Mouse (Mus musculus) hindbrain, embryonic 11.5 days (tissue): Measurements from ENCODE around the gene Sertad4. TPM values are rescaled to one million over a fixed set of nuclear protein-coding genes. Genes with fewer than 3 reads are reported as not detected.

Experiments
- ATAC-seq: fragments of 200-750 bp; cut with Nextera tagmentation; 2 replicates; pipeline ENCODE4 v1.8.0; 2017; ENCODE audit warnings: mild to moderate bottlenecking, moderate TSS enrichment, moderate library complexity; ENCODE audit not compliant: low FRiP score
- DNase-seq: peaks from one replicate; pipeline ENCODE4 v3.0.0-alpha.2; 2015; ENCODE audit warnings: low spot score
- H3K27ac ChIP-seq: fragments of 300-500 bp; sonication (generic); 2 replicates; pipeline ENCODE4 v1.5.1; 2014; ENCODE audit warnings: mild to moderate bottlenecking, low read depth, low read length
- H3K27me3 ChIP-seq: fragments of 300-500 bp; sonication (generic); 2 replicates; pipeline ENCODE4 v1.6.1; 2014; ENCODE audit warnings: mild to moderate bottlenecking, low read length, moderate library complexity, mixed read lengths; ENCODE audit not compliant: control insufficient read depth, insufficient read depth
- H3K36me3 ChIP-seq: fragments of 300-500 bp; sonication (generic); 2 replicates; pipeline ENCODE4 v1.6.1; 2014; ENCODE audit warnings: mild to moderate bottlenecking, low read length, moderate library complexity, mixed read lengths; ENCODE audit not compliant: control insufficient read depth, insufficient read depth
- H3K4me1 ChIP-seq: fragments of 300-500 bp; sonication (generic); replicated peaks from 2 replicates; pipeline ENCODE4 v1.6.1; 2014; ENCODE audit warnings: low read length, mixed read lengths; ENCODE audit not compliant: control insufficient read depth, insufficient read depth
- H3K4me2 ChIP-seq: fragments of 300-500 bp; sonication (generic); replicated peaks from 2 replicates; pipeline ENCODE4 v1.6.1; 2014; ENCODE audit warnings: mild to moderate bottlenecking, low read depth, low read length
- H3K4me3 ChIP-seq: fragments of 300-500 bp; sonication (generic); 2 replicates; pipeline ENCODE4 v1.5.1; 2014; ENCODE audit warnings: low read depth, low read length
- H3K9ac ChIP-seq: fragments of 300-500 bp; sonication (generic); 2 replicates; pipeline ENCODE4 v1.6.1; 2014; ENCODE audit warnings: low read depth, low read length
- H3K9me3 ChIP-seq: fragments of 300-500 bp; sonication (generic); 2 replicates; pipeline ENCODE4 v1.6.1; 2016; ENCODE audit warnings: low read length; ENCODE audit not compliant: control insufficient read depth
- WGBS: fragments of 180-500 bp; shearing (Covaris S2); extraction: QIAGEN DNeasy Blood & Tissue Kit; methylation state at CpG from one replicate; pipeline ENCODE4 v1.1.7; 2014; 5-methylcytosine and 5-hydroxymethylcytosine counted together
- polyA plus RNA-seq: library from polyadenylated mRNA; unstranded; fragments of >200 nt; fragmentation: Nextera tagmentation; extraction: Ambion mirVana; gene quantifications from 2 replicates; pipeline ENCODE4 v1.2.1, GENCODE M21; 2014

Gene Sertad4
- polyA plus RNA-seq, 1 experiment from 2014 or later: 21.3 TPM

DNA sequence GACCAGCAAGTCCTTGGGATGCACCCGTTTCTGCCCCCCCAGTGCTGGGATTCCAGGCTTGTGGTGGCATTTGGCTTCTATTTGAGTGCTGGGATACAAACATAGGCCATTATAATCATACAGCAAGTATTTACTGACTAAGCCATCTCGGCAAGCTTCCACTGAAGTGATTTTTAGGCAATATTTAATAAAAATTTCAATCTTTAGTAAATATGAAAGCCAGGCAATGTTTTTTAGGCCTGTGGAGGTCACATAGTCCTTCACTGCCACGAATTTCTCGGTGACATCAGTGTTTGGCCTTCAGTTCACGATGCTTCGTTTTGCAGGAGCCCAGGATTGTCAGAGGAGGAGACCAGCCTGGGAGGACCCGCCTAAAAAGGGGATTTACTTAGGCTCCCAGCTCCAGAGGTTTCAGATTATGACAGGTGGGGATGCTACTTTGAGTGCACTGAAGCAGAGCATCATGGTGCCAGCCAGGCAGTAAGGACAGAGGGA lies 23.6 kb upstream of the Sertad4 start:
- Histone ChIP-seq H3K9ac (no peak overlapping the region), H3K27me3 (no peaks in the 10 kb centered on the region), H3K4me3 (no peak overlapping the region), H3K27ac (no peak overlapping the region), H3K9me3 (no peaks in the 10 kb centered on the region), H3K4me1 (no peaks in the 10 kb centered on the region), H3K4me2 (no peak overlapping the region), H3K36me3 (no peaks in the 10 kb centered on the region)
- DNase-seq (no peak), ATAC-seq (no peak)
- WGBS: 81% methylated on average over 7 of the region's 7 CpGs

DNA sequence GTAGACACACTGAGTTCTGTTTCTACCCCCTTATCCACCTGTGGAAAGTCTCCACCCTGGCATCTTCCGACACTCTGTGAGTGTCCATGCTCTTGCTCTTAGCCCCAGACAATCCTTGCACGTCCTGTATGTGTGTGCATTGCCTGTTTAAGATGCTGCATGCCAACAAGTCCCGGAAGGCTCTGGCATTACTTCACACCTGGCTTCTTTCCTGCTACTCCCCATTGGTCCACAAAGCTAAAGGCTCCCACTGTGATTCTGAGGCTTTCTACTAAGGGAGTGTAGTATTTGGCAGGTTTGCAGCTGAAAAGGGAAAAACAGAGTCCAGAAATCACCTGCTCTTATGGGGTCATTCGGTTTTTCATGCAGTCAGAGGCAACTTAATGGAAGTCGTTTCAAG lies 17.3 kb upstream of the Sertad4 start:
- no peaks in the 10 kb centered on the region for H3K4me1 ChIP-seq
- no peaks in the 10 kb centered on the region for H3K27me3 ChIP-seq
- WGBS: 79% methylated on average over 5 of the region's 5 CpGs
- DNase-seq (no peak), ATAC-seq (no peak)
- no peak overlapping the region for H3K9ac ChIP-seq
- no peaks in the 10 kb centered on the region for H3K36me3 ChIP-seq
- no peak overlapping the region for H3K4me2 ChIP-seq
- H3K27ac ChIP-seq: no peak overlapping the region
- no peak overlapping the region for H3K4me3 ChIP-seq
- no peaks in the 10 kb centered on the region for H3K9me3 ChIP-seq

DNA sequence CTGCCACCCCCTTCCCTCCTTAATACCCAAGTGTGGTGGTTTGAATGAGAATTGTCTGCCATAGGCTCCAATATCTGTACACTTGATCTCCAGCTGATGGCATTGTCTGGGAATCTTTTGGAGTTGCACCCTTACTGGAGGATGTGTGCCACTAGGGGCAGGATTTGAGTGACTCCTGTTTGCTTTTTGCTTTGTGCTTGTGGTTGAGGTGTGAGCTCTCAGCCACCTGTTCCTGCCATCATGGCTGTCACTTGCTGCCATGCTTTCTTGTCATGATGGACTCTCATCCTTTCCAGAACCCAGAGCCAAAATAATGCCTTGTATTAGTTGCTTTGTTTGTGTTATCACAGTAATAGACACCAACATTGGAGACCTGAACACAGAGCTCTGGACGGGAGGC lies 14.2 kb upstream of the Sertad4 start:
- no peaks in the 10 kb centered on the region for H3K36me3 ChIP-seq
- H3K4me2 ChIP-seq: no peak overlapping the region
- H3K27me3 ChIP-seq: no peaks in the 10 kb centered on the region
- no peak overlapping the region for H3K4me3 ChIP-seq
- no peaks in the 10 kb centered on the region for H3K9me3 ChIP-seq
- DNase-seq (no peak), ATAC-seq (no peak)
- H3K9ac ChIP-seq: no peak overlapping the region
- no peaks in the 10 kb centered on the region for H3K4me1 ChIP-seq
- H3K27ac ChIP-seq: no peak overlapping the region
- 90% methylated on average over 1 of the region's 1 CpGs for WGBS

DNA sequence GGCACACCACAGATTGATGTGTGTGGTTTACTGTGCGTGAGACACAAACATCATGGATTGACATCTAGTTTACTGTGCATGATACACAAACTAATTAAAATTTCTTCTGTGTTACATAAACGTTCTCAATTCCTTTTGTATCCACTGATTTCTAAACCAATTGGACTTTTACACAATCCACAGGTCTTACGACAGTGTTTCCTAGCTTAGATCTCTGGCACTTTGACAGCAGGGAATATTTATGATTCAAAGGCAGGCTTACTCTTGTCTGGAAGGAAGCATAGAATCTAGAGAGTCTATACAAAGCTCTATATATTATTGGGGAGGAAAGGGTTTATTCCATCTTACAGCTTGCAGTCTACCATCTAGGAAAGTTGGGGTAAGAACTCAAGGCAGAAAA lies 8.9 kb upstream of the Sertad4 start:
- no peak overlapping the region for H3K9ac ChIP-seq
- no peak for ATAC-seq
- no peaks in the 10 kb centered on the region for H3K27me3 ChIP-seq
- no peak for DNase-seq
- H3K9me3 ChIP-seq: no peaks in the 10 kb centered on the region
- H3K4me2 ChIP-seq: no peak overlapping the region
- H3K4me3 ChIP-seq: no peak overlapping the region
- no peak overlapping the region for H3K27ac ChIP-seq
- H3K36me3 ChIP-seq: no peaks in the 10 kb centered on the region
- whole genome bisulfite sequencing: 87% methylated on average over 3 of the region's 3 CpGs
- no peaks in the 10 kb centered on the region for H3K4me1 ChIP-seq

DNA sequence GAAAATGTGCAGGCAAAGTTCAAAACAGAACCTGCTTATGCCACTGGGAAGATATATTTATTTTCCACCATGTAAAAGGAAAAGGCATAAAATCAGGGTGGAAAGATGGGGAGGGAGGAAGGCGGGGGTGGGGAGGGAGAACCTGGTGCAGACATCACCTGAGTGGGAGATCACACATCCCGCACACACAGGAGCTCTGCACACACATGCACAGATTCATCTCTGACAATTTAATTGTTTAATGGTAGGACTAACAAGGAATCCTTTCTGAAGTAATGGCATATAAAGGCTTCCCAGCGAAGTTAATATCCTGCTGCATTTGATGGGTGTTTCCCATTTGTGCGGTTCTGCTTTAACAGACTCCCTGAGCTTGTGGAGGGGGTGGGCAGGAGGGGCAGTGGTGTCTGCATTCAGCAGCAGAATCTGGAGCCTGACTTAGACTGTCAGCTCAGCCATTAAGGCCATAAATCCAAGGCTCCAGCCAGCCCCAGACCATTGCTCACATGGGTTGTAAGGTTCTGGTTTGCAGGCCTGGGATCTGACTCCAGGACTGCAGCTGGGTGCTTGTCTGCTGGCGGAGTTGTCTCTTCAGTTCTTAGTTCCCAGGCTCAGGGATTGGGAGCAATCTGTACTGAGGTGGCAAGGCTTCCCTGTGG lies 5.9 kb upstream of the Sertad4 start:
- H3K9me3 ChIP-seq: no peaks in the 10 kb centered on the region
- no peak overlapping the region for H3K4me3 ChIP-seq
- H3K27me3 ChIP-seq: peaks cover 2% of the 10 kb centered on the region
- no peak overlapping the region for H3K9ac ChIP-seq
- H3K4me1 ChIP-seq: peaks cover under 1% of the 10 kb centered on the region; the same call in 1 of the 2 replicates
- H3K4me2 ChIP-seq: no peak overlapping the region
- ATAC-seq (no peak), DNase-seq (no peak)
- H3K27ac ChIP-seq: no peak overlapping the region
- no peaks in the 10 kb centered on the region for H3K36me3 ChIP-seq
- 71% methylated on average over 5 of the region's 5 CpGs for WGBS

DNA sequence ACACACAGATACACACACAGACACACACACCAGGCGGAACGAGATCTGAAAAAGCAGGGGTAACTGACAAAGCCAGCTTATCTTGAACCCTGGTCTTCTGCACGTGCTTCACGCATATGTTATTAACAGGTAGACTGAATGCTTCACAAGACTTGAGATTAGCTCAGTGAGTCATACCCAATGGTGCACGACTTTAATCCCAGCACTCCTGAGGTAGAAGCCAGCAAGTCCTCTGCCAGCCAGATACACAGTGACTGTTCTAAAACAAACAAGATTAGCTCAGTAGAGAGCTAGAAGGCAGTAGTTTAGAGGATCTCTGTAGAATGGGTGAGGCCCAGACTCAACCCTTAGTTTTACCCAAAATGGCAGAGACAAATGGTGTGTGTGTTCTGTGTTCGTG lies 4.7 kb upstream of the Sertad4 start:
- H3K27ac ChIP-seq: no peak overlapping the region
- WGBS: 77% methylated on average over 6 of the region's 6 CpGs
- H3K4me1 ChIP-seq: peaks cover 7% of the 10 kb centered on the region; the same call in 1 of the 2 replicates
- no peak overlapping the region for H3K4me2 ChIP-seq
- H3K9me3 ChIP-seq: no peaks in the 10 kb centered on the region
- no peaks in the 10 kb centered on the region for H3K36me3 ChIP-seq
- DNase-seq (no peak), ATAC-seq (no peak)
- no peak overlapping the region for H3K9ac ChIP-seq
- no peak overlapping the region for H3K4me3 ChIP-seq
- H3K27me3 ChIP-seq: peaks cover 7% of the 10 kb centered on the region

DNA sequence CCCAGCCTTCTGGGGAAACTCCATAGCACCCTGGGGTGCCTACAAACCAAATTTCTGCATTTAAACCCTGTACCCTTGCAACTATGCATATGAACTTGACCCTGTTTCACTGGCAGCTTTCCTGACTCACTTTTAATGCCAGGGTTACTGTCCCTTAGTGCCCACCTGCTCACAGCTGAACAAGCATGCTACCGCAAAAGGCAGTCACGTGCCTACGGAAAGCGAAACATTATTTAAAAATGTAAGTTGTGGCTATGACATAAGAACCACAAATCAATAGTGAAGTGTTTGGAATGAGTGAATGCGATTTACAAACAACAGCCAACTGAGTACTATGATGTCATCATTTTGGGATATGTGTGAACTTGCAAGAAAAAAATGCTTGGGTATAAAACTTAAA lies 2.0 kb upstream of the Sertad4 start:
- no peaks in the 10 kb centered on the region for H3K9me3 ChIP-seq
- no peak overlapping the region for H3K9ac ChIP-seq
- WGBS: 90% methylated on average over 5 of the region's 5 CpGs
- H3K4me2 ChIP-seq: no peak overlapping the region
- H3K27ac ChIP-seq: no peak overlapping the region
- H3K4me1 ChIP-seq: peaks cover 8% of the 10 kb centered on the region; the same call in 1 of the 2 replicates
- ATAC-seq: no peak
- no peak overlapping the region for H3K4me3 ChIP-seq
- H3K27me3 ChIP-seq: peaks cover 22% of the 10 kb centered on the region
- H3K36me3 ChIP-seq: no peaks in the 10 kb centered on the region
- no peak for DNase-seq

DNA sequence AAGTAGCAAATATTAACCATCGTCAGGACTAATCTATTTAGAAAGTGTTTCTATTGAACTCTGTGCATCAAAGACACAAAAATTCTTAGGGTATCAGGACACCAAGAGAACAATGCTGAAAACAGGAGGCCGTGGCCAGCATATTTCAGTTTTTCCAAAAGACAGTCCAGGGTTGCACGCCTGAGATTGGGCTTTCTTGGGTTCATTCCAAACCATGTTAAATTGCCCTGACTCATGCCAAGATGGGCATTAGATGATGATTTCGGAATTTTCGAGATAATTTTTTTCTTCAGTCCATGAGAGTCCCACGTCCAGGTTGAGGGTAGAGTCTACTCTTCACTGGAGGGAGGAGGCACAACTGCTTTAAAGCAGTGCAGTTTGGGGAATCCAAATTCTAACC lies 1.4 kb upstream of the Sertad4 start:
- H3K27me3 ChIP-seq: peaks cover 24% of the 10 kb centered on the region
- ATAC-seq (no peak), DNase-seq (no peak)
- peaks cover 8% of the 10 kb centered on the region; the same call in 1 of the 2 replicates for H3K4me1 ChIP-seq
- no peak overlapping the region for H3K4me3 ChIP-seq
- H3K9me3 ChIP-seq: no peaks in the 10 kb centered on the region
- H3K36me3 ChIP-seq: no peaks in the 10 kb centered on the region
- no peak overlapping the region for H3K27ac ChIP-seq
- 75% methylated on average over 6 of the region's 6 CpGs for WGBS
- H3K4me2 ChIP-seq: no peak overlapping the region
- no peak overlapping the region for H3K9ac ChIP-seq

DNA sequence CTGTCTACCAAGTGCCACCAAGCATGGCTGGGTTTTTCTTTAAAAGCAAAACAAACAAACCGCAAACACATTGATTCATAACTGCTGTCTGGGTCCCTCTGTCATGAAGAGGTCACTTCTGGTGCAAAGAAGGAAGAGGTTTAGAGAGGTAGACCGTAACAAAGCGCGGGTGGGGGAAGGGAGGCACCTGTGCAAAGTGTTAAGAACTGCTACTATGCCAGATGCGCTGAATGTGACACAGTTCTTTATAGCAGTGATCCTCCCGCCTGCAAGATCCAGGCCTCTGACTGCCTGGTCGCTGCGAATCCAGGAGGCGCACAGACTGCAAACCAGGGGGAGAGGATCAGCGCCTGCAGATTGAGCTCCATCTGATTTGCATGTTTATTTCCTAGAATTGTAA lies 855 bp upstream of the Sertad4 start:
- WGBS: 9% methylated on average over 10 of the region's 10 CpGs
- peak; percentile 48 for DNase-seq
- Histone ChIP-seq H3K9ac (no peak overlapping the region), H3K27ac (no peak overlapping the region), H3K9me3 (no peaks in the 10 kb centered on the region), H3K4me3 (no peak overlapping the region; the same call in 1 of the 2 replicates), H3K4me1 (peaks cover 8% of the 10 kb centered on the region; the same call in 1 of the 2 replicates), H3K27me3 (peaks cover 24% of the 10 kb centered on the region), H3K36me3 (no peaks in the 10 kb centered on the region), H3K4me2 (no peak overlapping the region)
- no peak for ATAC-seq
